Mouse (Mus musculus): Measurements from ENCODE around the gene Mllt3. TPM values are rescaled to one million over a fixed set of nuclear protein-coding genes. Genes with fewer than 3 reads are reported as not detected.

Mllt3 gene
- total and polyA plus RNA-seq, 2 experiments from 2014 or later, result 5.1 to 13.5 TPM

GRCm38 (mm10) chr4:87745016-87745645 is 288.0 kb downstream of the Mllt3 start:
- no peak for DNase-seq (ENCODE audit: low spot score)
- H3K27me3 ChIP-seq (ENCODE audit: control insufficient read depth, insufficient read depth, low read length), result no peaks in the 10 kb centered on the region
- WGBS, result 83% methylated on average over 3 of the region's 3 CpGs
- H3K27ac ChIP-seq (ENCODE audit: low read depth), result no peak overlapping the region
- H3K9ac ChIP-seq (replicated peaks; ENCODE audit: low read depth, low read length), result no peak overlapping the region
- H3K4me1 ChIP-seq (ENCODE audit: control insufficient read depth, insufficient read depth), result no peaks in the 10 kb centered on the region
- no peaks in the 10 kb centered on the region for H3K36me3 ChIP-seq (replicated peaks; ENCODE audit: control insufficient read depth, insufficient read depth, low read length)
- H3K4me2 ChIP-seq (ENCODE audit: low read depth, low read length), result no peak overlapping the region
- ATAC-seq (ENCODE audit: insufficient read depth, low read depth), result no peak
- H3K9me3 ChIP-seq (replicated peaks; ENCODE audit: control insufficient read depth, low read length), result no peaks in the 10 kb centered on the region
- H3K4me3 ChIP-seq (ENCODE audit: low read depth, low read length), result no peak overlapping the region
- no peak for TF ChIP-seq EP300 (IDR thresholded peaks at IDR 0.05; ENCODE audit: low read depth)
- no peak for TF ChIP-seq CTCF (IDR thresholded peaks at IDR 0.05; ENCODE audit: low read depth)

GRCm38 (mm10) chr4:87739524-87740128 is 293.5 kb downstream of the Mllt3 start:
- no peak for TF ChIP-seq CTCF (IDR thresholded peaks at IDR 0.05; ENCODE audit: low read depth)
- no peak for TF ChIP-seq EP300 (IDR thresholded peaks at IDR 0.05; ENCODE audit: low read depth)
- Histone ChIP-seq H3K4me1 (ENCODE audit: control insufficient read depth, insufficient read depth) (peaks cover 7% of the 10 kb centered on the region), H3K4me3 (ENCODE audit: low read depth, low read length) (no peak overlapping the region), H3K9me3 (replicated peaks; ENCODE audit: control insufficient read depth, low read length) (no peaks in the 10 kb centered on the region), H3K4me2 (ENCODE audit: low read depth, low read length) (no peak overlapping the region), H3K27ac (ENCODE audit: low read depth) (no peak overlapping the region), H3K36me3 (replicated peaks; ENCODE audit: control insufficient read depth, insufficient read depth, low read length) (no peaks in the 10 kb centered on the region), H3K9ac (replicated peaks; ENCODE audit: low read depth, low read length) (no peak overlapping the region), H3K27me3 (ENCODE audit: control insufficient read depth, insufficient read depth, low read length) (no peaks in the 10 kb centered on the region)
- WGBS, result 60% methylated on average over 7 of the region's 7 CpGs
- DNase-seq (ENCODE audit: low spot score), result no peak
- no peak for ATAC-seq (ENCODE audit: insufficient read depth, low read depth)

GRCm38 (mm10) chr4:87739104-87739503 is 294.1 kb downstream of the Mllt3 start:
- no peak overlapping the region for H3K27ac ChIP-seq (ENCODE audit: low read depth)
- H3K36me3 ChIP-seq (replicated peaks; ENCODE audit: control insufficient read depth, insufficient read depth, low read length), result no peaks in the 10 kb centered on the region
- peaks cover 7% of the 10 kb centered on the region for H3K4me1 ChIP-seq (ENCODE audit: control insufficient read depth, insufficient read depth)
- 78% methylated on average over 2 of the region's 2 CpGs for WGBS
- no peaks in the 10 kb centered on the region for H3K9me3 ChIP-seq (replicated peaks; ENCODE audit: control insufficient read depth, low read length)
- H3K4me2 ChIP-seq (ENCODE audit: low read depth, low read length), result no peak overlapping the region
- DNase-seq (ENCODE audit: low spot score) (no peak), ATAC-seq (ENCODE audit: insufficient read depth, low read depth) (no peak)
- no peak overlapping the region for H3K4me3 ChIP-seq (ENCODE audit: low read depth, low read length)
- no peak overlapping the region for H3K9ac ChIP-seq (replicated peaks; ENCODE audit: low read depth, low read length)
- H3K27me3 ChIP-seq (ENCODE audit: control insufficient read depth, insufficient read depth, low read length), result no peaks in the 10 kb centered on the region
- TF ChIP-seq EP300 (IDR thresholded peaks at IDR 0.05; ENCODE audit: low read depth), result no peak
- no peak for TF ChIP-seq CTCF (IDR thresholded peaks at IDR 0.05; ENCODE audit: low read depth)

- Histone ChIP-seq H3K9me3 (replicated peaks; ENCODE audit: control insufficient read depth, low read length) (no peaks in the 10 kb centered on the region), H3K4me3 (ENCODE audit: low read depth, low read length) (no peak overlapping the region), H3K4me2 (ENCODE audit: low read depth, low read length) (no peak overlapping the region), H3K9ac (replicated peaks; ENCODE audit: low read depth, low read length) (no peak overlapping the region), H3K36me3 (replicated peaks; ENCODE audit: control insufficient read depth, insufficient read depth, low read length) (no peaks in the 10 kb centered on the region), H3K27ac (ENCODE audit: low read depth) (no peak overlapping the region), H3K27me3 (ENCODE audit: control insufficient read depth, insufficient read depth, low read length) (no peaks in the 10 kb centered on the region), H3K4me1 (ENCODE audit: control insufficient read depth, insufficient read depth) (peaks cover 7% of the 10 kb centered on the region)
- TF ChIP-seq EP300 (IDR thresholded peaks at IDR 0.05; ENCODE audit: low read depth) (no peak), CTCF (IDR thresholded peaks at IDR 0.05; ENCODE audit: low read depth) (no peak)
- ATAC-seq (ENCODE audit: insufficient read depth, low read depth) (no peak), DNase-seq (ENCODE audit: low spot score) (no peak)
- 74% methylated on average over 6 of the region's 6 CpGs for WGBS
Measured at GRCm38 (mm10) chr4:87737201-87737806, 295.9 kb downstream of the Mllt3 start.

- H3K27ac ChIP-seq (ENCODE audit: low read depth), result no peak overlapping the region
- H3K4me3 ChIP-seq (ENCODE audit: low read depth, low read length), result no peak overlapping the region
- DNase-seq (ENCODE audit: low spot score) (no peak), ATAC-seq (ENCODE audit: insufficient read depth, low read depth) (no peak)
- H3K9ac ChIP-seq (replicated peaks; ENCODE audit: low read depth, low read length), result no peak overlapping the region
- H3K27me3 ChIP-seq (ENCODE audit: control insufficient read depth, insufficient read depth, low read length), result no peaks in the 10 kb centered on the region
- no peak overlapping the region for H3K4me2 ChIP-seq (ENCODE audit: low read depth, low read length)
- H3K4me1 ChIP-seq (ENCODE audit: control insufficient read depth, insufficient read depth), result peaks cover 7% of the 10 kb centered on the region
- TF ChIP-seq EP300 (IDR thresholded peaks at IDR 0.05; ENCODE audit: low read depth) (no peak), CTCF (IDR thresholded peaks at IDR 0.05; ENCODE audit: low read depth) (no peak)
- H3K36me3 ChIP-seq (replicated peaks; ENCODE audit: control insufficient read depth, insufficient read depth, low read length), result no peaks in the 10 kb centered on the region
- no peaks in the 10 kb centered on the region for H3K9me3 ChIP-seq (replicated peaks; ENCODE audit: control insufficient read depth, low read length)
- WGBS, result 24% methylated on average over 3 of the region's 3 CpGs
Measured at GRCm38 (mm10) chr4:87736779-87737178, 296.4 kb downstream of the Mllt3 start.

All from heart, postnatal 0 days (tissue).